Mouse (Mus musculus): ENCODE results near the gene Zfhx2. TPM values are rescaled to one million over a fixed set of nuclear protein-coding genes. Genes with fewer than 3 reads are reported as not detected.
"Not testable (repeated sequence)": the region's sequence is repeated elsewhere in the genome, so short reads cannot be mapped to it uniquely, and the experiment has no call there.

Zfhx2 gene
- polyA plus RNA-seq, 1 experiment from 2014 or later = 37.5 TPM

DNA sequence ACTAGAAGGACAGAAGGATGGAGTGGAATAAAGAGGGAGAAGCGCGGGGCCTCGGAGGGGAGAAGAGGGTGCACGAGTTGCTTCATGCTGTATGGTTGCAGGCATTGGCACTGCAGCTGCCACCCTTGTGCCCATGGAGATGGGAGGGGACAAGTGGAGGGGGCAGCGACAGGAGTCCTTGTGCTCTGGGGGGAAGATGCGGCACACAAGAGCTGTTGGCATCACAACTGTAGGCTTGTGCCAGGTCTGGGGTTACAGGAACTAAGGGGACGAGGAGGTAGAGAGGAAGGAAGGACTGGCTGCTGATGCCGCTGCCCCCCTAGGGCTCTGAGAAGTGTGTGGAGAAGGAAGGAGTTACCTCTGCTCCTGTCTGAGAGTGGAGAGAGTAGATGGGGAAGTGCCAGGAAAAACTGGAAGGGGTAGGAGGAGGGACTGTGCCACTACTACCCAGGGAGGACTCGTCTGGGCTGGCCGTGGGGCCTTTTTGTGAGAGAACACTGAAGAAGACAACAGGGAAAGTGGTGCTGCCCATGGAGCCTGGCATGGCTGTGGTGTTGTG is 37.9 kb downstream of the Zfhx2 start:
- peak overlapping the region; percentile 35 for H3K4me3 ChIP-seq
- ATAC-seq (replicated peaks) = peak; percentile 57
- peaks cover 32% of the 10 kb centered on the region for H3K4me1 ChIP-seq
- no peaks in the 10 kb centered on the region for H3K9me3 ChIP-seq
- peak overlapping the region; percentile 46 for H3K4me2 ChIP-seq
- H3K27ac ChIP-seq = peak overlapping the region; percentile 93
- H3K9ac ChIP-seq = peak overlapping the region; percentile 26; the same call in 1 of the 2 replicates
- no peaks in the 10 kb centered on the region for H3K36me3 ChIP-seq (replicated peaks)
- H3K27me3 ChIP-seq (replicated peaks) = no peaks in the 10 kb centered on the region
- 67% methylated on average over 10 of the region's 10 CpGs for WGBS

DNA sequence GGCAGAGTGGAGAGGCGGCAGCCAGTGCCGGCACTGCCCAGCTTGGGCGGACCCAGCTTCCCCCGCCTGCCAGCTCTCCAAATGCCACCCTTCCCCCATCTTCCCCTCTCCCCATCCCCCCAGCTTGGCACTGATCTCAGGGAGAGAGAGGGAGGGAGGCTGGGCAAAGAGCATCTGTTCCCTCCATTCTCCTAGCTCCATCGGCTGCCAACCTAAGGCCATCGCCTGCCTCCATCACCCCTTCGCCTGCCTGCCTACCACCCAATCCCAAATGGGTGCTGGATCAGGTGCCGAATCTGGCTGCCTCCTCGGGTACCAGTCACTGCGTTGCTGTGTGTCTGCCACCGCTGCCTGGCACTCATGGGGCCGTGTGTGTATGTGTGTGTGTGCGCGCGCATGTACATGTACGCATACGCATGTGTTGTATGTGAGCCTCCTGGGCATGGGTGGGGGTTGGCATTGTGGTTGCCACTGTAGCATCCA is 38.4 kb downstream of the Zfhx2 start:
- Histone ChIP-seq H3K4me1 (peaks cover 29% of the 10 kb centered on the region), H3K36me3 (replicated peaks) (no peaks in the 10 kb centered on the region), H3K4me2 (peak overlapping the region; percentile 46), H3K27ac (peak overlapping the region; percentile 93), H3K4me3 (peak overlapping the region; percentile 35), H3K9ac (peak overlapping the region; percentile 26; the same call in 1 of the 2 replicates), H3K27me3 (replicated peaks) (no peaks in the 10 kb centered on the region), H3K9me3 (no peaks in the 10 kb centered on the region)
- WGBS = 55% methylated on average over 17 of the region's 17 CpGs
- peak; percentile 82 for ATAC-seq (replicated peaks)

DNA sequence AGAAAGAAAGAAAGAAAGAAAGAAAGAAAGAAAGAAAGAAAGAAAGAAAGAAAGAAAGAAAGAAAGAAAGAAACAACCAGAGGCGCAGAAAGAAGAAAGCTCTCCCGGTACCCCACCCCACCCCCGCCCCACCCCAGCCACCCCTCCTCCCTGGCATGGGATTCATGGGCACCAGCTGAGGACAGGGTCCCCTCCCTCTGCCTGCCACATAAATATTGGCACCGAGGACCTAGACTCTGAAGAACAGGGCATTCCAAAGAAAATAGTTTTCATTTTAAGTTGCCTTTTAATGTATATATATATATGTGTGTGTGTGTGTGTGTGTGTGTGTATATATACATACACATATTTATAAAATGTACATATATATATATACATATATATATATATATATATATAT is 39.1 kb downstream of the Zfhx2 start:
- ATAC-seq (replicated peaks) = no peak

DNA sequence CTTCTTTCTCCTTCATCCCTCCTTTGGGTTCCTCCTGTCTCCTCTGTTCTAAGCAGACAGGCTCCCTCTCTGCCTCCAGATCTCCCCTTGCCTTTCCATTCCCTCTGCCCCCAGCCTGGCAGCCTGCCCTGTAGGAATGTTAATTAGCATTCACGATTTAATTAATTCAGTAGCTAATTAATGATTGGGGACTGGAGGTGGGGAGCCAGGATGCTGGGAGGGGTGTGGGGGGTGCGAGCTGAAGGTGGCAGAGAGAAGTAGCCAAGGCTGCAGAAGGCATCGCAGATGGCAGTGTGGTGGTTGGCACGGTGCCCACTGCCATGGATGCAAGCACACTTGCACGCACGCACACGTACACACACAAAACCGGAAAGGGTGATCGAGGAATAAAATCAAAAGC is 39.6 kb downstream of the Zfhx2 start:
- Histone ChIP-seq H3K4me2 (peak overlapping the region; percentile 46), H3K4me1 (peaks cover 29% of the 10 kb centered on the region), H3K9me3 (no peaks in the 10 kb centered on the region), H3K27ac (peak overlapping the region; percentile 93), H3K4me3 (no peak overlapping the region), H3K27me3 (replicated peaks) (no peaks in the 10 kb centered on the region), H3K9ac (no peak overlapping the region), H3K36me3 (replicated peaks) (no peaks in the 10 kb centered on the region)
- 62% methylated on average over 9 of the region's 9 CpGs for WGBS
- peak; percentile 60 for ATAC-seq (replicated peaks)

More for the DNA sequence above, 39.1 kb downstream of the Zfhx2 start:
- H3K9ac ChIP-seq = no peak overlapping the region
- H3K27ac ChIP-seq = peak overlapping the region; percentile 93
- peak overlapping the region; percentile 46 for H3K4me2 ChIP-seq
- no peaks in the 10 kb centered on the region for H3K9me3 ChIP-seq
- 52% methylated on average over 4 of the region's 4 CpGs for WGBS
- H3K4me1 ChIP-seq = peaks cover 29% of the 10 kb centered on the region
- no peak overlapping the region for H3K4me3 ChIP-seq
- H3K36me3 ChIP-seq (replicated peaks) = no peaks in the 10 kb centered on the region
- H3K27me3 ChIP-seq (replicated peaks) = no peaks in the 10 kb centered on the region

DNA sequence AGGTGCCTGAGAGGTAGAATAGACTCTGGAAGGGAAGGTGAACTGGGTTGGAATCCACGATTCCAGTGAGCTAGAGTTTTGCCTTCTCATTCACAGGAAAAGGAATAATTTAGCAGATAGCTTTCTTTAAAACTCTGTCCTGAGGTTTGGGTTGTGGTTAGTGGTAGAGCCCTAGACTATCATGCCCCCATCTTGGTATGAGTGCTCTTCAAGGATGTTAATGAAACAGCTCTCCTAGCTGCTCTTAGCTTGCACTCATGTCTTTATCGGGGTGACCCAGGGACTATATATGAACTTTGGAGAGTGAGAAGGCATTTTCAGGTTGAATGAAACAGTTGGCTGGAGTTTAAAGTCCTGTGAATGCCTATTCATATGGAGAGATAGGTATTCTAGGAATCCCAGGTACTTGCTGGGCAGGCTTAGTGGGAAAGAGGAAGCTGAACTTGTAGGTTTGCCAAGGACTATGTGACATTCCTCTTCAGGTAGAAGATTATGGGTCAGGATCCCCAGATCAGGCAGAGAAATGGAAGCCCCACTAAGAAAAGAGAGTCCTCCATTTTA is 44.1 kb downstream of the Zfhx2 start:
- Histone ChIP-seq H3K36me3 (replicated peaks) (no peaks in the 10 kb centered on the region), H3K4me2 (no peak overlapping the region), H3K9ac (no peak overlapping the region), H3K9me3 (no peaks in the 10 kb centered on the region), H3K4me3 (no peak overlapping the region), H3K27me3 (replicated peaks) (no peaks in the 10 kb centered on the region), H3K4me1 (peaks cover 7% of the 10 kb centered on the region), H3K27ac (no peak overlapping the region)
- 84% methylated on average over 2 of the region's 2 CpGs for WGBS
- no peak for ATAC-seq (replicated peaks)

DNA sequence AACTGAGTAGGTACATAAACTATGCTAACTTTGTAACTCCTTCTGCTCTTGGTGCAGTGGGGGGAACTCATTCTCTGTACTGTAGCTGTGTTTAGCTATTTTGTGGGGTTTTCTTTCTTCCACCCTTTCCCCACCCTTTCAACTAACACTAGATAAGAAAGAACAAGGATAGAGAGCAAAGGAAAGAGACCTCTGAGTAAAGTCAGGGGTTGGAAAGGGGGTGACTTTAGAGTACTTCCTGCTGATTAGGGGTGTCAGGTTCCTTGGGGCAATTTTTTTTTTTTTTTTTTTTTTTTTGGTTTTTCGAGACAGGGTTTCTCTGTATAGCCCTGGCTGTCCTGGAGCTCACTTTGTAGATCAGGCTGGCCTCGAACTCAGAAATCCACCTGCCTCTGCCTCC is 48.4 kb downstream of the Zfhx2 start:
- not testable (repeated sequence) for ATAC-seq (replicated peaks); H3K36me3 ChIP-seq (replicated peaks); H3K9me3 ChIP-seq; H3K4me1 ChIP-seq; H3K4me2 ChIP-seq; H3K4me3 ChIP-seq; H3K27ac ChIP-seq; H3K9ac ChIP-seq; H3K27me3 ChIP-seq (replicated peaks)
- 89% methylated on average over 1 of the region's 2 CpGs for WGBS

DNA sequence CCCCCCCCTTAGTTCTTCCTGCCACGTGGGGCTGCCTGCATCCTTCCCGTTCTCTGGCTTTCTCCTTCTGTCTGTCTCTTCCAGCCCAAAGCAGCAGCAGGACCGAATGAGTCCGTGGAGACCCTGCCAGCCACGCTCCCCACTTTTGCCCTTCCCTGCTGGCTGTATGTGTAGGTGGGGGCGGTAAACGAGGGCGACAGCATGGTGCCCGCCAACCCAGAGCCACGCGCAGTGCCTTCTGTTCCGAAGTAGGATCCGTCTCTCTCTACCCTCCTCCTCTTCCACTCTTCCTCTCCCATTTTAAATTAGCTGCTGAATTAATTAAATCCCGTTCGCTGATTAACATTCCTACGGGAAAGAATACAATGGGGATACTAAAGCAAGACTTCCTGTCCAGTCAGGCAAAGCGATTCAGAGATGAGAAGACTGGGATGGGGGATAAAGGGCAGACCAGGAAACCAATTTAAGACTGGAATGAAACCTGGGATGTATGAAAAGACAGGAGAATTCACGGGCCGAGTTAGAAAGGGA is 59.4 kb downstream of the Zfhx2 start:
- WGBS = 10% methylated on average over 19 of the region's 19 CpGs
- H3K27ac ChIP-seq = peak overlapping the region; percentile 51; the same call in 1 of the 2 replicates
- peaks cover 29% of the 10 kb centered on the region for H3K4me1 ChIP-seq
- H3K9me3 ChIP-seq = no peaks in the 10 kb centered on the region
- ATAC-seq (replicated peaks) = no peak
- no peaks in the 10 kb centered on the region for H3K27me3 ChIP-seq (replicated peaks)
- H3K4me2 ChIP-seq = peak overlapping the region; percentile 35
- H3K36me3 ChIP-seq (replicated peaks) = no peaks in the 10 kb centered on the region
- no peak overlapping the region for H3K9ac ChIP-seq
- H3K4me3 ChIP-seq = no peak overlapping the region

DNA sequence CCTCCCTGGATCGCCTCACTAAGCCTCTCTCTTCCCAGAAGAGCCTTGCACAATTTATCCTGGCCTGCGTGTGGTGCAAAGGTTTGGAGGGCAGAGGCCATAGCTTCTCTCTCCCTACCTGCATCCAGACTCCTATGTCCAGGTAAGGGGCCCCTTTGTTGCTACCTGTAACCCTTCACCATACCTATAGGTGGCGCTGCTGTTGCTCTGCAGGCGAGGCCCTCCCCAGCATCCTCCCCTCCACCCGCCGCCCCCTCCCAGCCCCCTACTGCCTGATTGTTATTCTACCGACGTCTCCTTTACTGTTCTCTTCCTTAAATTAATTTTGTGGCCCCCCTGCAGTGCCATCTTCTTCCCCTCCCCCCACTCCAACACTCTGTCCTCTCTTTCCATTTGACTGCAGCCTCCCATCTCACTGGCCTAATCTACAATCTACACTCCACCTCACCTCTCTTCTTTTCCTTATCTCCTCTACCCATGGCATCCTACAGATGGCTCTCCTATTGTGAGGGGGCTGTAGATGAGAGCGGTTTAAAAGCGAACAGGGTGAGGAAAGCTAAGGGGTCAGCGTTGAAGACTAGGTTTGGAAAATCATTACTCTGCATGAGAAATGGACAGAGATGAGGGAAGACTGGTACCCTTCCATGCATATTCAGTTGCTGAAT is 63.0 kb downstream of the Zfhx2 start:
- Histone ChIP-seq H3K27ac (peak overlapping the region; percentile 87), H3K36me3 (replicated peaks) (0 out of 2 replicates have a peak, but pooled peaks cover 2% of the 10 kb centered on the region), H3K9ac (peak overlapping the region; percentile 18; the same call in 1 of the 2 replicates), H3K27me3 (replicated peaks) (no peaks in the 10 kb centered on the region), H3K4me3 (no peak overlapping the region), H3K4me1 (peaks cover 38% of the 10 kb centered on the region), H3K4me2 (peak overlapping the region; percentile 41), H3K9me3 (no peaks in the 10 kb centered on the region)
- peak; percentile 44 for ATAC-seq (replicated peaks)
- WGBS = 5% methylated on average over 11 of the region's 11 CpGs

DNA sequence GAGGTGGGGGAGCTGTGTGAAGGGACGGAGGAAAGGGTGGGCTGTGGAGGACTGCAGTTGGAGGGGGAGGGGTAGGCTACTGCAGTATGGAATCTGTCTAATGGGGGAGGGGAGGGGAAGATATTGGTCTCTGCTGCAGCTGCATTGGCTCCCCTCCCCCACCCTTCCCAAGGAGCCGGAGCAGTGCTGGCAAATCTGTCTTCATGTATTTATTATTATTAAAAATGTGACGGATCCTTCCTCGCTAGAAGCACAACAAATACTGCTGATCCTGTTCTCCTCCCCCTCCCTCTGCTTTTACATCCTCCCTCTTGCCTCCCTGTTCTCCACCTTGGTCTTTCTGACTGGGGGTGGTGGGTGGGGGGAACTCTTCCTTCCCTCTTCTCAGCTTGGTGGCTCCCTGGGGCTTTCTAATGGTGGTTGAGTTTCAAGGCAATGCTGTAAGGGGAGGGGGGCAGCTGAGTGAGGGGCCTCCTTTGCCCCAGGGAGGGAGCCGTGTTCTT is 63.7 kb downstream of the Zfhx2 start:
- 0% methylated on average over 4 of the region's 5 CpGs for WGBS

DNA sequence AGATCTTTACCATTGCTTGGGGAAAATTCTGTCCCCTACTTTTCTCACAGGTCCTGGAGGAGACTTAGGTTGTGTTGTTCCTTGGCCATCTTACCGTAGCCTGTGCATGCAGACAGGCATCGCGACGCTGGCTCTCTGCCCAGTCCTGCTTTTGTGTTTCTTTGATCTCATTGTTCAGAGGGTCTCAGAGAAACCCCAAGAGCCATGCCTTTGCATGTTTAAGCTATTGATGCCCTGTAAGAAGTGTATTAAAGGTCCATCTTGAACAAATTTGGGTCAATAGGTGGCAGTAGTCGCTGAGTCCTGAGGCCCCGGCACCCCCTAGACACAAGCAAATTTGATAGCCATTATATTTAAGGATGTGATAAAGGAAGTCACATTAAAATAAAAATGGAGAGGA is 64.5 kb downstream of the Zfhx2 start:
- Histone ChIP-seq H3K27me3 (replicated peaks) (no peaks in the 10 kb centered on the region), H3K4me2 (peak overlapping the region; percentile 41; the same call in 1 of the 2 replicates), H3K9ac (no peak overlapping the region), H3K4me3 (no peak overlapping the region), H3K36me3 (replicated peaks) (peaks cover 8% of the 10 kb centered on the region; the same call in 1 of the 2 replicates), H3K27ac (peak overlapping the region; percentile 87), H3K9me3 (no peaks in the 10 kb centered on the region), H3K4me1 (peaks cover 31% of the 10 kb centered on the region)
- WGBS = 2% methylated on average over 6 of the region's 6 CpGs
- ATAC-seq (replicated peaks) = peak; percentile 43

More for the DNA sequence above, 63.7 kb downstream of the Zfhx2 start:
- Histone ChIP-seq H3K36me3 (replicated peaks) (0 out of 2 replicates have a peak, but pooled peaks cover 2% of the 10 kb centered on the region), H3K27ac (peak overlapping the region; percentile 87), H3K4me2 (peak overlapping the region; percentile 41), H3K9me3 (no peaks in the 10 kb centered on the region), H3K4me3 (0 out of 2 replicates have a peak overlapping the region, but pooled peaks have one; percentile 3), H3K4me1 (peaks cover 38% of the 10 kb centered on the region), H3K27me3 (replicated peaks) (no peaks in the 10 kb centered on the region), H3K9ac (peak overlapping the region; percentile 18; the same call in 1 of the 2 replicates)
- ATAC-seq (replicated peaks) = peak; percentile 79

DNA sequence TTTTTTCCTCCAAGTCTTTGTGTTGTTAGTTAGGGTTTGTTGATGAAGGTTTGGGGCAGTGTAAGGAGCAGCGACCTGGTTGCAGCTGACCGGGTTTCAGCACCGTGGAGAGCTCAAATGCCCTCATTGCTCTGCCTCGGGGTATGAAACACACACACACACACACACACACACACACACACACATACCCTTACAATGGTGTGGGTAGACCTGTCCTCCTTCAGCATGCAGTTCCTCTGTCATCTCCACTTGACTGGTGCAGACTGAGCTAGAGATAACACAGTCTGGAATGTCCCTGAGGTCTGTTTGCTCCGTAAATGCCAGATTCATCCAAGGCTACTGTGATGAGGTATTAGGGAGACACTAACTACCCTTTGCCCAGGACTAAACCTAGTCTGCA is 64.9 kb downstream of the Zfhx2 start:
- Histone ChIP-seq H3K27me3 (replicated peaks) (no peaks in the 10 kb centered on the region), H3K36me3 (replicated peaks) (peaks cover 12% of the 10 kb centered on the region; the same call in 1 of the 2 replicates), H3K4me1 (peaks cover 29% of the 10 kb centered on the region), H3K4me3 (no peak overlapping the region), H3K27ac (peak overlapping the region; percentile 87), H3K4me2 (peak overlapping the region; percentile 41; the same call in 1 of the 2 replicates), H3K9me3 (no peaks in the 10 kb centered on the region), H3K9ac (no peak overlapping the region)
- peak; percentile 1; the same call in 1 of the 2 replicates for ATAC-seq (replicated peaks)
- 8% methylated on average over 5 of the region's 5 CpGs for WGBS

DNA sequence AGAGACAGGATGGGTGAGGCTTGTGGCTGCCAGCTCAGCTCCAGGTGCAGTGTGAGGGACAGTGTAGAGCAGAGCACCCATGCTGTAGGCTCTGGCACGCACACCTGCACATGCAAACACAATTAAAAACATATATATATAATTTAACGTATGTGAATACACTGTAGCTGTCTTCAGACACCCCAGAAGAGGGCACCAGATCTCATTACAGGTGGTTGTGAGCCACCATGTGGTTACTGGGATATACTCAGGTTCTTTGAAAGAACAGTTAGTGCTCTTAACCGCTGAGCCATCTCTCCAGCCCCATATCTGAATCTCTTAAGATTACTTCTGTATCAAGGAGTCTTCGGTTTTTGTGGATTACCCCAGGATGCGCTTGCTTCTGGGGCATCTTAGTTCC is 66.6 kb downstream of the Zfhx2 start:
- Histone ChIP-seq H3K36me3 (replicated peaks) (peaks cover 20% of the 10 kb centered on the region; the same call in 1 of the 2 replicates), H3K4me2 (no peak overlapping the region), H3K4me3 (no peak overlapping the region), H3K9me3 (no peaks in the 10 kb centered on the region), H3K27ac (no peak overlapping the region), H3K4me1 (peaks cover 29% of the 10 kb centered on the region), H3K9ac (no peak overlapping the region), H3K27me3 (replicated peaks) (no peaks in the 10 kb centered on the region)
- WGBS = 81% methylated on average over 5 of the region's 5 CpGs
- ATAC-seq (replicated peaks) = no peak

Data from midbrain, embryonic 15.5 days (tissue).